Mouse (Mus musculus) embryonic facial prominence, embryonic 14.5 days (tissue): ENCODE results near the gene Agrn. TPM values are rescaled to one million over a fixed set of nuclear protein-coding genes. Genes with fewer than 3 reads are reported as not detected.

Experiments used
- ATAC-seq: fragments of 200-750 bp; cut with Nextera tagmentation; 2 replicates; pipeline ENCODE4 v1.8.0; 2017; ENCODE audit warnings: low read depth, moderate number of reproducible peaks, moderate TSS enrichment
- DNase-seq: peaks from one replicate; pipeline ENCODE4 v3.0.0-alpha.2; 2015; ENCODE audit warnings: low spot score
- H3K27ac ChIP-seq: fragments of 300-500 bp; sonication (generic); replicated peaks from 2 replicates; pipeline ENCODE4 v1.5.1; 2014; ENCODE audit warnings: low read depth, mild to moderate bottlenecking, low read length, moderate library complexity
- H3K27me3 ChIP-seq: fragments of 300-500 bp; sonication (generic); replicated peaks from 2 replicates; pipeline ENCODE4 v1.6.1; 2014; ENCODE audit warnings: low read length; ENCODE audit not compliant: control insufficient read depth, insufficient read depth
- H3K36me3 ChIP-seq: fragments of 300-500 bp; sonication (generic); 2 replicates; pipeline ENCODE4 v1.6.1; 2014; ENCODE audit warnings: low read length, mixed read lengths; ENCODE audit not compliant: control insufficient read depth, insufficient read depth
- H3K4me1 ChIP-seq: fragments of 300-500 bp; sonication (generic); 2 replicates; pipeline ENCODE4 v1.6.1; 2014; ENCODE audit warnings: antibody characterized with exemption, low read length; ENCODE audit not compliant: control insufficient read depth, insufficient read depth
- H3K4me2 ChIP-seq: fragments of 300-500 bp; sonication (generic); 2 replicates; pipeline ENCODE4 v1.6.1; 2014; ENCODE audit warnings: low read depth, mild to moderate bottlenecking, low read length, moderate library complexity, mixed read lengths
- H3K4me3 ChIP-seq: fragments of 300-500 bp; sonication (generic); 2 replicates; pipeline ENCODE4 v1.5.1; 2014; ENCODE audit warnings: low read depth, mild to moderate bottlenecking, low read length
- H3K9ac ChIP-seq: fragments of 300-500 bp; sonication (generic); 2 replicates; pipeline ENCODE4 v1.6.1; 2014; ENCODE audit warnings: low read depth, mild to moderate bottlenecking, low read length, moderate library complexity, mixed read lengths
- H3K9me3 ChIP-seq: fragments of 300-500 bp; sonication (generic); 2 replicates; pipeline ENCODE4 v1.6.1; 2016; ENCODE audit warnings: low read length; ENCODE audit not compliant: control insufficient read depth
- WGBS: fragments of 180-500 bp; shearing (Covaris S2); extraction: QIAGEN DNeasy Blood & Tissue Kit; methylation state at CpG from one replicate; pipeline ENCODE4 v1.1.7; 2014; 5-methylcytosine and 5-hydroxymethylcytosine counted together
- polyA plus RNA-seq: library from polyadenylated mRNA; unstranded; fragments of >200 nt; fragmentation: Nextera tagmentation; extraction: Ambion mirVana; gene quantifications from 2 replicates; pipeline ENCODE4 v1.2.1, GENCODE M21; 2014

Gene Agrn
- 68.4 and 79.1 TPM in 2 replicates for polyA plus RNA-seq

- DNase-seq: no peak
- H3K9ac ChIP-seq: peak within 1 kb of the TSS; percentile 85
- no peaks in the 10 kb centered on the region for H3K27me3 ChIP-seq
- WGBS: 0% methylated on average over 2 of the region's 88 CpGs
- H3K4me2 ChIP-seq: peak within 1 kb of the TSS; percentile 98
- peaks cover 20% of the 10 kb centered on the region for H3K36me3 ChIP-seq
- H3K4me3 ChIP-seq: peak within 1 kb of the TSS; percentile 87
- H3K4me1 ChIP-seq: peaks cover 23% of the 10 kb centered on the region
- no peaks in the 10 kb centered on the region for H3K9me3 ChIP-seq
- H3K27ac ChIP-seq: peak within 1 kb of the TSS; percentile 90
- ATAC-seq: peak; percentile 84
Observed at GRCm38 (mm10) chr4:156197131-156197828, at the start of gene Agrn. Agrn (minus strand) TSS chr4:156197488.

DNA sequence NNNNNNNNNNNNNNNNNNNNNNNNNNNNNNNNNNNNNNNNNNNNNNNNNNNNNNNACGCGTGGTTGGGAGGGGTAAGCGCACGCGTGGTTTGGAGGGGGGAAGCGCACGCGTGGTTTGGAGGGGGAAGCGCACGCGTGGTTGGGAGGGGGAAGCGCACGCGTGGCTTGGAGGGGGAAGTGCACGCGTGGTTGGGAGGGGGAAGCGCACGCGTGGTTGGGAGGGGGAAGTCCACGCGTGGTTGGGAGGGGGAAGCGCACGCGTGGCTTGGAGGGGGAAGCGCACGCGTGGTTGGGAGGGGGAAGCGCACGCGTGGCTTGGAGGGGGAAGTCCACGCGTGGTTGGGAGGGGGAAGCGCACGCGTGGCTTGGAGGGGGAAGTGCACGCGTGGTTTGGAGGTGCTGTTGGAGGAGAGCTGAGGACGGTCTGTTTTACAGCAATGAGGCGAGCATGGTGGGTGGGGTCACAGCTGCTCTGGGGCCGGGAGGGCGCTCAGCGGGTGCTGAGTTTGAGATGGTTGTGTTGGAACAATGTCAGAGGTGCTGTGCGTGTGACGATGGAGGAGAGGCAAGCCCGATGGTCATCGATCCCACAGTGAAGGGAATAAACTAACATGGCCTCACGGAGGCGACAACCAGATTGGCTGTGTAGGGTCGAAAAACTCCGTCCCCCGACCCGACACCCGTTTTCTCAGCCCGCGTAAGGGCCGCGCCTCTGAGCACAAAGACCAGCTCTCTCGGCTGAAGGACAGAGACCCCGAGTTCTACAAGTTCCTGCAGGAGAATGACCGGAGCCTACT lies 39.6 kb upstream of the Agrn start:
- Histone ChIP-seq H3K9ac (peak overlapping the region; percentile 76), H3K4me3 (peak overlapping the region; percentile 91), H3K9me3 (no peaks in the 10 kb centered on the region), H3K36me3 (peaks cover 59% of the 10 kb centered on the region), H3K4me2 (peak overlapping the region; percentile 93), H3K27ac (peak overlapping the region; percentile 90), H3K4me1 (peaks cover 4% of the 10 kb centered on the region; the same call in 1 of the 2 replicates), H3K27me3 (no peaks in the 10 kb centered on the region)
- ATAC-seq (no peak), DNase-seq (no peak)
- 28% methylated on average over 54 of the region's 60 CpGs for WGBS

GRCm38 (mm10) chr4:156235808-156236533 lies 38.7 kb upstream of the Agrn start, which contains the start of gene Noc2l:
Noc2l (plus strand) TSS chr4:156236010.
- ATAC-seq (peak; percentile 91), DNase-seq (peak; percentile 96)
- Histone ChIP-seq H3K36me3 (peaks cover 59% of the 10 kb centered on the region), H3K4me1 (peaks cover 4% of the 10 kb centered on the region; the same call in 1 of the 2 replicates), H3K9me3 (no peaks in the 10 kb centered on the region), H3K27me3 (no peaks in the 10 kb centered on the region), H3K4me3 (peak within 1 kb of the TSS; percentile 91), H3K4me2 (peak within 1 kb of the TSS; percentile 93), H3K27ac (peak within 1 kb of the TSS; percentile 90), H3K9ac (peak within 1 kb of the TSS; percentile 79)
- WGBS: 1% methylated on average over 57 of the region's 90 CpGs

DNA sequence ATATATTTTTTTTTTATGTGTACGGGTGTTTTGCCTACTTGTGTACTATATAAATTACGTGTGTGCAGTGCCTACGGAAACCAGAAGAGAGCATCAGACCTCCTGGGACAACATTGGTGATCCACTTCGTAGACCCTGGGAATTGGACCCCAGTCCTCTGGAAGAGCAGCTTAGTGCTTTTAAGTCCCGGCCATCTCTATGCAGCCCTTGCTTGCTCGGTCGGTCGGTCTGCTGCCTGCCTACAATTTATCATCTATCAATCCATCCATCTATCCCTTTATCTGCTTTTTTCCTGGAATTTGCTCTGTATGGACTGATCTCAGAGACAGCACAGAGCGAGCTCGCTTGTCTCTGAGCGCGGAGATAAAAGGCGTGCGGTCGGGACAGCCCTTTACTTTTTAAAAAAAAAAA lies 38.1 kb upstream of the Agrn start:
- Histone ChIP-seq H3K9me3 (no peaks in the 10 kb centered on the region), H3K27me3 (no peaks in the 10 kb centered on the region), H3K4me2 (peak overlapping the region; percentile 93), H3K4me1 (peaks cover 4% of the 10 kb centered on the region; the same call in 1 of the 2 replicates), H3K4me3 (peak overlapping the region; percentile 91), H3K9ac (peak overlapping the region; percentile 76), H3K36me3 (peaks cover 59% of the 10 kb centered on the region), H3K27ac (peak overlapping the region; percentile 90; the same call in 1 of the 2 replicates)
- peak; percentile 15; the same call in 1 of the 2 replicates for ATAC-seq
- peak; percentile 80 for DNase-seq
- WGBS: under 1% methylated on average over 15 of the region's 15 CpGs

DNA sequence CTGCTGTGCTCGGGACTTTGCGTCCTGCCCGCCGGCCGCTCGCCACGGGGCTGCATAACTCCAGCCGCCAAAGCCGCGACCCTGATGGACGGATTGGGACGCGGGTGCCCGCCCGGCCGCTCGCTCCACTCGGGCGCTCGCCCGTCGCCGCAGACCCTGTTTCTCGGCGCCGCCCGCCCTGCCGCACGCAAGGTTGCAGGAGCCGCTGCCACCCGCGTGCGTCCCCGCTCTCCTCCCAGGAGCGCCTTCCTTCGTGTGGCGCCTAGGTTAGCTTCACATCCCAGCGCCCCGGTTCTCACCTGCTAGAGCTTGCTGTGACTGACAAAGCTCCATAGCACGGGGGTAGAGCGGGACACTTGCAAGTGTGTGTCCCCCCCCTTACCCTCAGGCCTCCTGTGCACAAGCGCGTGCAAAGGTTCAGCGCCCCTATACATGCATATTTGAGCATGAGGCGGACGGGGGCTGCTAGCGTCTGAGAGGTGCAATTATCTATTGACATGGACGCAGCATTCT lies 37.5 kb upstream of the Agrn start, which contains the start of gene Plekhn1:
Plekhn1 (minus strand) TSS at position 157 of the 513 bp plus-strand sequence.
- H3K27me3 ChIP-seq: no peaks in the 10 kb centered on the region
- peak within 1 kb of the TSS; percentile 93 for H3K4me2 ChIP-seq
- H3K27ac ChIP-seq: peak within 1 kb of the TSS; percentile 90
- H3K9me3 ChIP-seq: no peaks in the 10 kb centered on the region
- peak within 1 kb of the TSS; percentile 91 for H3K4me3 ChIP-seq
- 2% methylated on average over 18 of the region's 48 CpGs for WGBS
- peaks cover 59% of the 10 kb centered on the region for H3K36me3 ChIP-seq
- peak; percentile 86 for DNase-seq
- peak within 1 kb of the TSS; percentile 79 for H3K9ac ChIP-seq
- ATAC-seq: peak; percentile 58
- H3K4me1 ChIP-seq: peaks cover 4% of the 10 kb centered on the region; the same call in 1 of the 2 replicates

- peak overlapping the region; percentile 93 for H3K4me2 ChIP-seq
- DNase-seq (no peak), ATAC-seq (peak; percentile 13; the same call in 1 of the 2 replicates)
- H3K9ac ChIP-seq: peak overlapping the region; percentile 79
- no peaks in the 10 kb centered on the region for H3K9me3 ChIP-seq
- 3% methylated on average over 17 of the region's 17 CpGs for WGBS
- peaks cover 59% of the 10 kb centered on the region for H3K36me3 ChIP-seq
- peak overlapping the region; percentile 91 for H3K4me3 ChIP-seq
- peaks cover 4% of the 10 kb centered on the region; the same call in 1 of the 2 replicates for H3K4me1 ChIP-seq
- peak overlapping the region; percentile 28; the same call in 1 of the 2 replicates for H3K27ac ChIP-seq
- H3K27me3 ChIP-seq: no peaks in the 10 kb centered on the region
Observed at GRCm38 (mm10) chr4:156234021-156234501, 36.8 kb upstream of the Agrn start.

- H3K27me3 ChIP-seq: no peaks in the 10 kb centered on the region
- H3K4me1 ChIP-seq: peaks cover 4% of the 10 kb centered on the region; the same call in 1 of the 2 replicates
- peak overlapping the region; percentile 24; the same call in 1 of the 2 replicates for H3K4me2 ChIP-seq
- H3K9me3 ChIP-seq: no peaks in the 10 kb centered on the region
- H3K27ac ChIP-seq: no peak overlapping the region
- WGBS: 16% methylated on average over 9 of the region's 12 CpGs
- H3K9ac ChIP-seq: no peak overlapping the region
- no peak for DNase-seq
- peak; percentile 42 for ATAC-seq
- peaks cover 44% of the 10 kb centered on the region for H3K36me3 ChIP-seq
- H3K4me3 ChIP-seq: peak overlapping the region; percentile 0; the same call in 1 of the 2 replicates
Observed at GRCm38 (mm10) chr4:156228393-156229024, 31.2 kb upstream of the Agrn start.
